Mouse (Mus musculus): ENCODE measurements around the gene Pex14. TPM values are rescaled to one million over a fixed set of nuclear protein-coding genes. Genes with fewer than 3 reads are reported as not detected.

Pex14 gene
- total and polyA plus RNA-seq, 3 experiments, result 20.1 to 23.7 (median 21.2) TPM

DNA sequence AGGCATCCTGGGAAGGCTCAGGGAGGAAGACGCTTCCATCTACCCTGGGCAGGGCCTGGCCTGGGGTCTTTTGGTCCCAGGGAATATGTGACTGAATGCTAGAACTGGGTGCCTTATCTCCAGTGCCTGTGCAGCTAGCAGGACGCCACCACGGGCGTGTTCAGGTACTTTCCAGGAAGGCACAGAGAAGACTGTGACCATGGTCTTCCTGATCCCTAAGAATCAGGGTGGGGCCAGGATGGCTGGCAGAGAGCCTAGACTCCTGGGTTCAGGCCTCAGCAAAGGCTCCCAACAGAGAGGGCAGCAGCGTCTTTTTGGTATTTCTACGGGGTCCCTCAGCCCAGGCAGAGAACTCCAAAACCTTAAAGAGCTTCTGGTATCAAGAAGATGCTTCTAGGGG, 149.2 kb downstream of the Pex14 start:
- Histone ChIP-seq H3K9ac (ENCODE audit: low read depth, low read length) (no peak overlapping the region), H3K4me3 (no peak overlapping the region), H3K79me2 (replicated peaks; ENCODE audit: control insufficient read depth, insufficient read depth, low read length) (no peaks in the 10 kb centered on the region), H3K27me3 (ENCODE audit: control insufficient read depth, insufficient read depth, low read length) (no peaks in the 10 kb centered on the region), H3K4me1 (ENCODE audit: control insufficient read depth, insufficient read depth, low read length) (peaks cover 10% of the 10 kb centered on the region), H3K27ac (peak overlapping the region; percentile 20), H3K36me3 (ENCODE audit: control insufficient read depth, insufficient read depth, low read length) (no peaks in the 10 kb centered on the region)
- intact Hi-C loops (cut with DNase I), result loop anchor here (2.0 to 5.0 kb wide), 3 partner anchors 48 to 146 kb away; partner anchors contain the start of gene Casz1
- DNase-seq, result no peak
- TF ChIP-seq EP300 (IDR thresholded peaks at IDR 0.05; ENCODE audit: insufficient read depth, low read depth, low read length) (no peak), CTCF (IDR thresholded peaks at IDR 0.05) (peak; percentile 41)
- 43% methylated on average over 6 of the region's 6 CpGs for WGBS

DNA sequence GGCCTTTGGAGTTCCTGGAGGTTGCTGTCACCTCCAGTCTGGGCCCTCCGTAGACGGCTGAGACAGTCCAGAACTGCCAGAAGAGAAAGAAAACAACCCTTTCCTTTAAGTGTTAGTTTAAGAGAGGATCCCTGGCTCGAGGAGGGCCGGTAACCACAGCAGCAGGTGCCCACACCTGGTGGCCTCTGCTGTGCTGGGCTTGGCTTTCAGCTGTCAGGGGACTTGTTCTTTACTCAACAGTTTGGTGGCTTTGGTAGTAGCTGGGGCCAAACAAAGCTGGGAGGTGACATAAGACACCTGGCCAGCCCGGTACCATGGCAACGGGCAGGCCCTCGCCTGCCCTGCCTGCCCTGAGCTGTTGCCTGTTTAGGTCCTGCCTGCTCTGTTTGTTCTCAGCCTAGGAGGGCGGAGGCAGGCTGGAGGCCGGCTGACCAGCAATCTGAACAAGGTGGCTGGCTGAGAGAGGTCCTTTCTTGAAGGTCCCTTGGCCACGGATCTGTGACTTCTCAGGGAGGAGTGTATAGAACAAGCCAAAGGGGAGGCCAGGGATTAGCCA, 151.8 kb downstream of the Pex14 start:
- Histone ChIP-seq H3K27ac (no peak overlapping the region), H3K4me1 (ENCODE audit: control insufficient read depth, insufficient read depth, low read length) (peaks cover 3% of the 10 kb centered on the region; the same call in 1 of the 2 replicates), H3K79me2 (replicated peaks; ENCODE audit: control insufficient read depth, insufficient read depth, low read length) (no peaks in the 10 kb centered on the region), H3K9ac (ENCODE audit: low read depth, low read length) (no peak overlapping the region), H3K36me3 (ENCODE audit: control insufficient read depth, insufficient read depth, low read length) (no peaks in the 10 kb centered on the region), H3K27me3 (ENCODE audit: control insufficient read depth, insufficient read depth, low read length) (no peaks in the 10 kb centered on the region), H3K4me3 (no peak overlapping the region)
- WGBS, result 70% methylated on average over 10 of the region's 10 CpGs
- no peak for DNase-seq
- intact Hi-C loops (cut with DNase I), result no loop called here
- TF ChIP-seq EP300 (IDR thresholded peaks at IDR 0.05; ENCODE audit: insufficient read depth, low read depth, low read length), result no peak
- TF ChIP-seq POLR2A (IDR thresholded peaks at IDR 0.05; ENCODE audit: insufficient read depth, low read depth, low read length), result no peak
- TF ChIP-seq CTCF (IDR thresholded peaks at IDR 0.05), result no peak

GRCm38 (mm10) chr4:148946071-148946470, 153.6 kb downstream of the Pex14 start:
- H3K4me1 ChIP-seq (ENCODE audit: control insufficient read depth, insufficient read depth, low read length), result no peaks in the 10 kb centered on the region; the same call in 1 of the 2 replicates

DNA sequence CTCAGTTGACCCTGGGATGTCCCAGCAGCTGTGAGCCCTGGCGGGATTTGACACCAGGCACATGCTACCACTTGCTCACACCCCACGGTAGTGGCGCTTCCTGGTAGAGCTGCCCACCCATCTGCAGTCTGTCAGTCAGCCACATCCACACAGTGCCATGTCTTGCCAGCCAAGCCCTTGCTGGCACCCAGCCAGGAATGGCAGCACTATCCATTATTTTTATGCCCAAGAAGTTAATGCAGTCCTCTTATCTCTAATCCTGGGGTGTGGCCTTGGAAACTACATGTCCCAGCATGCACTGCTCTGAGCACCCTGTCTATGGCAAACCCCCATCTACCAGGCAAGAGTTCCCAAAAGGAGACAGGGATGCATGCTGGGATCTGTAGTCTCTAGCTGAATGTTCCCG, 154.2 kb downstream of the Pex14 start:
- H3K36me3 ChIP-seq (ENCODE audit: control insufficient read depth, insufficient read depth, low read length), result no peaks in the 10 kb centered on the region
- H3K27ac ChIP-seq, result no peak overlapping the region
- 59% methylated on average over 4 of the region's 4 CpGs for WGBS
- no peaks in the 10 kb centered on the region for H3K27me3 ChIP-seq (ENCODE audit: control insufficient read depth, insufficient read depth, low read length)
- no peak overlapping the region for H3K4me3 ChIP-seq
- no peak for TF ChIP-seq CTCF (IDR thresholded peaks at IDR 0.05)
- TF ChIP-seq POLR2A (IDR thresholded peaks at IDR 0.05; ENCODE audit: insufficient read depth, low read depth, low read length), result no peak
- TF ChIP-seq EP300 (IDR thresholded peaks at IDR 0.05; ENCODE audit: insufficient read depth, low read depth, low read length), result no peak
- no peak overlapping the region for H3K9ac ChIP-seq (ENCODE audit: low read depth, low read length)
- H3K79me2 ChIP-seq (replicated peaks; ENCODE audit: control insufficient read depth, insufficient read depth, low read length), result no peaks in the 10 kb centered on the region; the same call in 1 of the 2 replicates
- intact Hi-C loops (cut with DNase I), result no loop called here
- no peaks in the 10 kb centered on the region; the same call in 1 of the 2 replicates for H3K4me1 ChIP-seq (ENCODE audit: control insufficient read depth, insufficient read depth, low read length)
- peak in 1 of 2 experiments; percentile 51 for DNase-seq

More at GRCm38 (mm10) chr4:148946071-148946470, 153.6 kb downstream of the Pex14 start:
- WGBS, result 67% methylated on average over 8 of the region's 8 CpGs
- no peaks in the 10 kb centered on the region for H3K36me3 ChIP-seq (ENCODE audit: control insufficient read depth, insufficient read depth, low read length)
- no peak overlapping the region for H3K4me3 ChIP-seq
- TF ChIP-seq POLR2A (IDR thresholded peaks at IDR 0.05; ENCODE audit: insufficient read depth, low read depth, low read length), result no peak
- no peak for TF ChIP-seq EP300 (IDR thresholded peaks at IDR 0.05; ENCODE audit: insufficient read depth, low read depth, low read length)
- TF ChIP-seq CTCF (IDR thresholded peaks at IDR 0.05), result no peak
- DNase-seq, result no peak
- H3K79me2 ChIP-seq (replicated peaks; ENCODE audit: control insufficient read depth, insufficient read depth, low read length), result no peaks in the 10 kb centered on the region
- no peak overlapping the region for H3K9ac ChIP-seq (ENCODE audit: low read depth, low read length)
- H3K27ac ChIP-seq, result no peak overlapping the region
- intact Hi-C loops (cut with DNase I), result no loop called here
- no peaks in the 10 kb centered on the region for H3K27me3 ChIP-seq (ENCODE audit: control insufficient read depth, insufficient read depth, low read length)

DNA sequence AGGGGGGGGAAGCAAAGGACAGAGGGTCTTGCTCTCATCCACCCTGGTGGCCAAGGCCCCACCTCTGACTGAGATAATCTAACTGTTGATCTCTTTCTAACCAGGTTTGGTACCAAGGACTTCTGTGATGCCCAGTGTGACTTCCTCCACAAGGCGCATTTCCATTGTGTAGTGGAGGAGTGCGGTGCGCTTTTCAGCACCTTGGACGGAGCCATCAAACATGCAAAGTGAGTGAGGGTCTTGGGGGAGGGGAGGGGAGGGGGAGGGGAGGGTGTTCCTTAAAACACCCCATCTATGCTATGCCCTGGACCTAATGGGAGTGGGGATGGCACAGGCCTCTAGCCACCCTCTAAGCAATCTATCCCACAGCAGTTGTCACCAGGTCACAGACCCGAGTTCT, 156.6 kb downstream of the Pex14 start:
- H3K36me3 ChIP-seq (ENCODE audit: control insufficient read depth, insufficient read depth, low read length), result no peaks in the 10 kb centered on the region
- no peaks in the 10 kb centered on the region; the same call in 1 of the 2 replicates for H3K4me1 ChIP-seq (ENCODE audit: control insufficient read depth, insufficient read depth, low read length)
- H3K79me2 ChIP-seq (replicated peaks; ENCODE audit: control insufficient read depth, insufficient read depth, low read length), result no peaks in the 10 kb centered on the region; the same call in 1 of the 2 replicates
- H3K9ac ChIP-seq (ENCODE audit: low read depth, low read length), result no peak overlapping the region
- DNase-seq, result no peak
- no peaks in the 10 kb centered on the region for H3K27me3 ChIP-seq (ENCODE audit: control insufficient read depth, insufficient read depth, low read length)
- WGBS, result 79% methylated on average over 5 of the region's 5 CpGs
- no peak overlapping the region for H3K4me3 ChIP-seq
- TF ChIP-seq EP300 (IDR thresholded peaks at IDR 0.05; ENCODE audit: insufficient read depth, low read depth, low read length), result no peak
- TF ChIP-seq CTCF (IDR thresholded peaks at IDR 0.05), result no peak
- no peak for TF ChIP-seq POLR2A (IDR thresholded peaks at IDR 0.05; ENCODE audit: insufficient read depth, low read depth, low read length)
- H3K27ac ChIP-seq, result no peak overlapping the region
- intact Hi-C loops (cut with DNase I), result no loop called here

GRCm38 (mm10) chr4:148941321-148941720, 158.4 kb downstream of the Pex14 start:
- WGBS, result 74% methylated on average over 11 of the region's 11 CpGs
- Histone ChIP-seq H3K79me2 (replicated peaks; ENCODE audit: control insufficient read depth, insufficient read depth, low read length) (no peaks in the 10 kb centered on the region; the same call in 1 of the 2 replicates), H3K4me3 (no peak overlapping the region), H3K27ac (no peak overlapping the region), H3K4me1 (ENCODE audit: control insufficient read depth, insufficient read depth, low read length) (peaks cover 1% of the 10 kb centered on the region; the same call in 1 of the 2 replicates), H3K9ac (ENCODE audit: low read depth, low read length) (no peak overlapping the region), H3K36me3 (ENCODE audit: control insufficient read depth, insufficient read depth, low read length) (peaks cover 4% of the 10 kb centered on the region; the same call in 1 of the 2 replicates), H3K27me3 (ENCODE audit: control insufficient read depth, insufficient read depth, low read length) (no peaks in the 10 kb centered on the region)
- TF ChIP-seq POLR2A (IDR thresholded peaks at IDR 0.05; ENCODE audit: insufficient read depth, low read depth, low read length) (no peak), CTCF (IDR thresholded peaks at IDR 0.05) (no peak), EP300 (IDR thresholded peaks at IDR 0.05; ENCODE audit: insufficient read depth, low read depth, low read length) (no peak)
- intact Hi-C loops (cut with DNase I), result no loop called here
- no peak for DNase-seq

Measured in heart, adult 2 months (tissue).